Mouse (Mus musculus): Measurements from ENCODE around the gene Ttc7b.

DNA sequence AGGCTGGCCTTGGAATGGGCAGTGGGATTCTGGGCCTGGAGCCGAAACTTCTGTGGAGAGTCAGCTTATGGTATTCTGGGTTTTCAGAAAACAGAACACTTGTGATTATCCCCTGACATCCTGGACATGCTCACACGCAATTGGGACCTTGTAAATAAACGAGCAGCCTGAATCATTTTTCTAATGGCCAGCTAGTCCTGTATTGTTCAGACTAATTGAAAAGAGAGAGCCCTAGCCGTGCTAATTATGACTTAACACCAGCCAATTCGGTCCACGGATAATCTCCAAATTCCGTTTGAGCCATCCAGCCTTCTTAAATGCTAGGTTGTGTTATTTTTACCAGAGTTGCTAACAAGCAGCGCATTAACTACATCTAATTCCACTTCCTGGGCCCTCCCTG lies 112.5 kb downstream of the Ttc7b start:
- TF ChIP-seq CTCF (IDR thresholded peaks at IDR 0.05; ENCODE audit: control insufficient read depth, insufficient read depth, insufficient read length) (no peak), USF1 (IDR thresholded peaks at IDR 0.05; ENCODE audit: low read depth) (no peak), MYOG (IDR thresholded peaks at IDR 0.05; ENCODE audit: control insufficient read depth, extremely low read depth, insufficient read length) (no peak), MAX (IDR thresholded peaks at IDR 0.05) (no peak), CEBPB (IDR thresholded peaks at IDR 0.05; ENCODE audit: low read depth) (no peak), MYOD1 (IDR thresholded peaks at IDR 0.05; ENCODE audit: control insufficient read depth, insufficient read length, low read depth) (no peak), FOSL1 (IDR thresholded peaks at IDR 0.05; ENCODE audit: insufficient read depth, low read length, poor library complexity, severe bottlenecking) (no peak)

All from C2C12 (cell line).